Mouse (Mus musculus): ENCODE data around the gene Lrrc75a. TPM values are rescaled to one million over a fixed set of nuclear protein-coding genes. Genes with fewer than 3 reads are reported as not detected.
"Not testable (repeated sequence)": the region's sequence is repeated elsewhere in the genome, so short reads cannot be mapped to it uniquely, and the experiment has no call there.

Gene Lrrc75a
- polyA plus RNA-seq, 1 experiment from 2014 or later = 31.9 TPM

- TF ChIP-seq CTCF (IDR thresholded peaks at IDR 0.05; ENCODE audit: low read depth) = no peak
- Histone ChIP-seq H3K4me3 (ENCODE audit: low read depth, low read length) (no peak overlapping the region), H3K9me3 (ENCODE audit: control insufficient read depth) (no peaks in the 10 kb centered on the region), H3K9ac (ENCODE audit: low read depth, low read length) (no peak overlapping the region), H3K27ac (ENCODE audit: low read depth, low read length) (no peak overlapping the region), H3K27me3 (replicated peaks; ENCODE audit: control insufficient read depth, insufficient read depth, low read length) (no peaks in the 10 kb centered on the region), H3K36me3 (ENCODE audit: control insufficient read depth, insufficient read depth) (peaks cover 23% of the 10 kb centered on the region), H3K4me2 (replicated peaks; ENCODE audit: low read depth) (no peak overlapping the region), H3K4me1 (replicated peaks; ENCODE audit: control insufficient read depth, insufficient read depth, low read length) (0 out of 2 replicates have a peak, but pooled peaks cover 2% of the 10 kb centered on the region)
- 78% methylated on average over 6 of the region's 6 CpGs for WGBS
- no peak for ATAC-seq
Measured at GRCm38 (mm10) chr11:62664250-62664649, 15.9 kb upstream of the Lrrc75a start.

- 58% methylated on average over 4 of the region's 4 CpGs for WGBS
- H3K9me3 ChIP-seq (ENCODE audit: control insufficient read depth) = no peaks in the 10 kb centered on the region
Measured at GRCm38 (mm10) chr11:62660885-62661284, 12.6 kb upstream of the Lrrc75a start.

GRCm38 (mm10) chr11:62652080-62652479 is 3.8 kb upstream of the Lrrc75a start:
- no peak overlapping the region for H3K27ac ChIP-seq (ENCODE audit: low read depth, low read length)
- no peaks in the 10 kb centered on the region for H3K4me1 ChIP-seq (replicated peaks; ENCODE audit: control insufficient read depth, insufficient read depth, low read length)
- no peak overlapping the region for H3K4me2 ChIP-seq (replicated peaks; ENCODE audit: low read depth)
- ATAC-seq = no peak
- no peak overlapping the region for H3K4me3 ChIP-seq (ENCODE audit: low read depth, low read length)
- TF ChIP-seq CTCF (IDR thresholded peaks at IDR 0.05; ENCODE audit: low read depth) = no peak
- H3K9ac ChIP-seq (ENCODE audit: low read depth, low read length) = no peak overlapping the region
- peaks cover 29% of the 10 kb centered on the region for H3K36me3 ChIP-seq (ENCODE audit: control insufficient read depth, insufficient read depth)
- 84% methylated on average over 3 of the region's 3 CpGs for WGBS
- H3K27me3 ChIP-seq (replicated peaks; ENCODE audit: control insufficient read depth, insufficient read depth, low read length) = no peaks in the 10 kb centered on the region
- H3K9me3 ChIP-seq (ENCODE audit: control insufficient read depth) = no peaks in the 10 kb centered on the region

More at GRCm38 (mm10) chr11:62660885-62661284, 12.6 kb upstream of the Lrrc75a start:
- H3K36me3 ChIP-seq (ENCODE audit: control insufficient read depth, insufficient read depth) = peaks cover 18% of the 10 kb centered on the region
- no peak overlapping the region for H3K27ac ChIP-seq (ENCODE audit: low read depth, low read length)
- H3K27me3 ChIP-seq (replicated peaks; ENCODE audit: control insufficient read depth, insufficient read depth, low read length) = no peaks in the 10 kb centered on the region
- no peak for TF ChIP-seq CTCF (IDR thresholded peaks at IDR 0.05; ENCODE audit: low read depth)
- H3K4me2 ChIP-seq (replicated peaks; ENCODE audit: low read depth) = no peak overlapping the region
- ATAC-seq = no peak
- 0 out of 2 replicates have a peak, but pooled peaks cover 2% of the 10 kb centered on the region for H3K4me1 ChIP-seq (replicated peaks; ENCODE audit: control insufficient read depth, insufficient read depth, low read length)
- H3K4me3 ChIP-seq (ENCODE audit: low read depth, low read length) = no peak overlapping the region
- no peak overlapping the region for H3K9ac ChIP-seq (ENCODE audit: low read depth, low read length)

- H3K9me3 ChIP-seq (ENCODE audit: control insufficient read depth) = no peaks in the 10 kb centered on the region
- 89% methylated on average over 3 of the region's 3 CpGs for WGBS
- H3K27me3 ChIP-seq (replicated peaks; ENCODE audit: control insufficient read depth, insufficient read depth, low read length) = no peaks in the 10 kb centered on the region
- no peak overlapping the region for H3K4me2 ChIP-seq (replicated peaks; ENCODE audit: low read depth)
- ATAC-seq = no peak
- no peak overlapping the region for H3K9ac ChIP-seq (ENCODE audit: low read depth, low read length)
- H3K36me3 ChIP-seq (ENCODE audit: control insufficient read depth, insufficient read depth) = peaks cover 26% of the 10 kb centered on the region
- no peak overlapping the region for H3K4me3 ChIP-seq (ENCODE audit: low read depth, low read length)
- no peak overlapping the region for H3K27ac ChIP-seq (ENCODE audit: low read depth, low read length)
- TF ChIP-seq CTCF (IDR thresholded peaks at IDR 0.05; ENCODE audit: low read depth) = no peak
- H3K4me1 ChIP-seq (replicated peaks; ENCODE audit: control insufficient read depth, insufficient read depth, low read length) = peaks cover under 1% of the 10 kb centered on the region; the same call in 1 of the 2 replicates
Measured at GRCm38 (mm10) chr11:62651563-62651962, 3.2 kb upstream of the Lrrc75a start.

- H3K9ac ChIP-seq (ENCODE audit: low read depth, low read length); H3K27ac ChIP-seq (ENCODE audit: low read depth, low read length); ATAC-seq; H3K27me3 ChIP-seq (replicated peaks; ENCODE audit: control insufficient read depth, insufficient read depth, low read length); H3K4me1 ChIP-seq (replicated peaks; ENCODE audit: control insufficient read depth, insufficient read depth, low read length); H3K9me3 ChIP-seq (ENCODE audit: control insufficient read depth): not testable (repeated sequence)
- peak overlapping the region; percentile 79; the same call in 1 of the 2 replicates for H3K4me3 ChIP-seq (ENCODE audit: low read depth, low read length)
- H3K4me2 ChIP-seq (replicated peaks; ENCODE audit: low read depth) = peak overlapping the region; percentile 93
- peaks cover 21% of the 10 kb centered on the region for H3K36me3 ChIP-seq (ENCODE audit: control insufficient read depth, insufficient read depth)
- 64% methylated on average over 4 of the region's 4 CpGs for WGBS
Measured at GRCm38 (mm10) chr11:62649803-62650202, 1.5 kb upstream of the Lrrc75a start.

GRCm38 (mm10) chr11:62648591-62649391 is 468 bp upstream of the Lrrc75a start, which contains the start of gene Mmgt2:
TSS of gene Mmgt2 (plus strand) at chr11:62648664.
- 1% methylated on average over 34 of the region's 53 CpGs for WGBS
- Histone ChIP-seq H3K4me3 (ENCODE audit: low read depth, low read length) (peak within 1 kb of the TSS; percentile 79), H3K4me2 (replicated peaks; ENCODE audit: low read depth) (peak within 1 kb of the TSS; percentile 93), H3K27me3 (replicated peaks; ENCODE audit: control insufficient read depth, insufficient read depth, low read length) (no peaks in the 10 kb centered on the region), H3K36me3 (ENCODE audit: control insufficient read depth, insufficient read depth) (peaks cover 13% of the 10 kb centered on the region; the same call in 1 of the 2 replicates), H3K9ac (ENCODE audit: low read depth, low read length) (peak within 1 kb of the TSS; percentile 79), H3K9me3 (ENCODE audit: control insufficient read depth) (no peaks in the 10 kb centered on the region), H3K27ac (ENCODE audit: low read depth, low read length) (peak within 1 kb of the TSS; percentile 93), H3K4me1 (replicated peaks; ENCODE audit: control insufficient read depth, insufficient read depth, low read length) (peaks cover 13% of the 10 kb centered on the region)
- peak; percentile 96 for TF ChIP-seq CTCF (IDR thresholded peaks at IDR 0.05; ENCODE audit: low read depth)
- peak; percentile 92 for ATAC-seq
